Mouse (Mus musculus): ENCODE measurements around the gene Actr2.

DNA sequence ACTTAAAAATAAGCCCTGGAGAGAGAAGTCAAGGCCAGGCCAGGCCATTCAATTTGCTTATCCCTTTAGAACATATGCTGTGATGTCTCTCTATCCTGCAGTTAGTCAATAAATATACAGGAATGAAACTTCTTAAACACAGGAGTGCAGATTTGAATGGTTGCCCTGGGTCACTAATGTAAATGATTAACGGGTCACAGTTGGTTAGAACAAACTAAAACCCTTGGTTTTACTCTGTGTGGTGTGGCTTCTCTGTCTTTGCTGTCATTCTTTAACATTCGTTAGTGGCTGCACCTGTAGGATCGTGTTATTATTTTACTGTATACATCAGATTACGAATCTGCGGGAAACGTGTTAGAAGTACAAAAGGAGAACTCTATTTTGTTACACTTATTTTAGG is 23.6 kb upstream of the Actr2 start:
- TF ChIP-seq POLR2A (IDR thresholded peaks at IDR 0.05; ENCODE audit: insufficient read depth, low read length) (no peak), CTCF (IDR thresholded peaks at IDR 0.05; ENCODE audit: low read depth, low read length) (no peak), EP300 (IDR thresholded peaks at IDR 0.05; ENCODE audit: insufficient read depth, low read depth, low read length) (no peak)

All from ES-Bruce4 (cell line).